Mouse (Mus musculus) inflammation-experienced regulatory T-cells (primary cell): Measurements from ENCODE around the gene Gm28036. TPM values are rescaled to one million over a fixed set of nuclear protein-coding genes. Genes with fewer than 3 reads are reported as not detected.

Experiments used
- polyA plus RNA-seq, 2 experiments: library from polyadenylated mRNA; unstranded; fragments of 100-300 nt; shearing (Covaris generic); gene quantifications; one replicate each; pipeline ENCODE4 v1.2.1; 2017

Gm28036 gene
- polyA plus RNA-seq: 10 to 100 TPM; 20.5 to 23.2 TPM

GRCm38 (mm10) chr2:156126992-156127391, at the start of gene Gm28036:
Gm28036 (minus strand) TSS chr2:156127092.

DNA sequence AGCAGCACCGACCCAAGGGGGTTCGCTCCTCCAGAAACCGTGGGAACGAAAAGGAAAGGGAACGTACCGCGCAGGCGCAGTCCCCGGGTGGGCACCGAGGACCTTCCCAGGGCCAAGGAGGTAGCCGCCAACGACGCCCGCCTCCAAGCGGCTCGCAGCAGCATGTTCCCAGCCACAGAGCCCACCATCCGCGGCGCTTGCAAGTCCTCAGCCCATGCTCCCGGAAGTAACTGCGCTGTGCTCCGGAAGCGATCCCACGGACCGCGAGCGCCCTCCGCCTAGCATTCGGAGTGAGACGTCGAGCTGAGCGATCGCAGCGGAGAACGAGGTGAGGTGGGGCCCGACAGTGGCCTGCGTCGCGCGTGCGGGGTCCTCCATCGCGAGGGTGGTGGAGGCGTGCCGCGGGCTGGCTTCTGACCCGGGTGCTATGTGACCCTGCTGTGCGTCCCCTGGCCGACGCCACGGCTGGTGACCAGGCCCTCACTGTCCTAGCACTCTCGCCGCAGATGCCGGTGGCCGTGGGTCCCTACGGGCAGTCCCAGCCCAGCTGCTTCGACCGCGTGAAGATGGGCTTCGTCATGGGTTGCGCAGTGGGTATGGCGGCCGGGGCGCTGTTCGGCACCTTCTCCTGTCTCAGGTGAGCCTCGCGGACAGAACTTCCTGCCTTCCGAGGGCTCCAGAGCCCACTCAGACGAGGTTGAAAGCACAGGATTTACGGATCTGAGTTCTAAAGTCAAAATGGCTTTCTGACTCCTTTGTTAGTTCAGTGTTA, 17.2 kb upstream of the Gm28036 start, which contains the start of the genes Romo1 and Nfs1:
Gene Romo1 (plus strand): TSS at position 87 of the 772 bp plus-strand sequence.
Gene Nfs1 (minus strand): TSS at position 234 of the 772 bp plus-strand sequence.

DNA sequence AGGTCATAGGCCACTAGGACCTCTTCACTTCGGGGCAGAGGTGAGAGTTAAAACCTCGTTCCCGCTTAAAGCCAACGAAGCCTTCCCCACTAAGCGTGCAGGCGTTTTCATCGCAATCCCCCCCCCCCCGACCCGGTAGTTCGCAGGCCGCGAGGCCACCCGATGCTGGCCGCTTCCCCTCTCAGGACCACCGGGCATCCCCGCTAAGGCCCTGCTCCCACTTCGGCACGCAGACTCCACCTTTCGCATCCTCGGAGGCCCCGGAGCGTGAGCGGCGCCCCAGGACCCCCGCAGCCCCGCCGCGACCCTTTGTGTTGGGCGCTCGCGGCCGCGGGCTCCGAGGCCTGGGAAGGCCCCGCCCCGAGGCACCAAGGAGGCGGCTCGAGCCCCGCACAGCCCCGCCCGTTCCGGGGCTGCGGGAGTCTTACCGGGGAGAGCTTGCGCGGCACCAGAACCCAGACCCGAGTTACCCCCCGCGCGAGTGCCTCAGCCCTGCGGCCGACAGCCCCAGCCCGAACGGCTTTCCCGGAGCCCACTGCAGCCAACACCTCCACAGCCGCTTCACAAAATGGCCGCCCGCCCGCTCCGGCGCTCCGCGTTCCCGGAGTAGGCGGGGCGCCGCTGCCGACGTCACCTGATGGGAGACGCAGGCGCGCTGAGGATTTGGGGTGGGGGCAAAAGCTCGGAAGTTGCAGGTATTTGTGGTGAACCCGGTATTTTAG, 15.4 kb downstream of the Gm28036 start, which contains the start of the genes Cpne1 and Rbm12:
Gene Cpne1 (minus strand): TSS at position 608 of the 722 bp plus-strand sequence.
Gene Rbm12 (minus strand): TSS at position 621 of the 722 bp plus-strand sequence.

GRCm38 (mm10) chr2:156065099-156066041, 61.5 kb downstream of the Gm28036 start, which contains the start of gene Spag4:
Spag4 (plus strand) TSS chr2:156065175.

GRCm38 (mm10) chr2:156052816-156053215, 74.1 kb downstream of the Gm28036 start, which contains the start of gene Fer1l4:
Fer1l4 (minus strand) TSS chr2:156052947.

Other genes with a start within 250 kb of the Gm28036 start
- 10 to 100 TPM; 38.5 to 64.3 TPM for gene Uqcc1, start 196.8 kb downstream of the Gm28036 start, polyA plus RNA-seq
- gene Gm15557, start 186.4 kb downstream of the Gm28036 start, polyA plus RNA-seq: under 1 TPM in 1 of 2 experiments, not detected in 1; 0.94 TPM
- under 1 TPM; 0.32 to 0.46 TPM for gene Gdf5, start 181.7 kb downstream of the Gm28036 start, polyA plus RNA-seq
- gene Cep250, start 170.6 kb downstream of the Gm28036 start, polyA plus RNA-seq: 10 to 100 TPM; 35.7 to 42.2 TPM
- gene 6430550D23Rik, start 119.1 kb downstream of the Gm28036 start, polyA plus RNA-seq: 1 to 10 TPM in 1 of 2 experiments, under 1 TPM in 1; 0.62 to 1.6 TPM
- 100 to 1,000 TPM; 145 to 152 TPM for gene Ergic3, start 119.0 kb downstream of the Gm28036 start, polyA plus RNA-seq
- gene Fer1l4, start 74.1 kb downstream of the Gm28036 start, polyA plus RNA-seq: 1 to 10 TPM in 1 of 2 experiments, not detected in 1; 1.2 TPM
- under 1 TPM in 1 of 2 experiments, not detected in 1; 0.70 TPM for gene Spag4, start 61.9 kb downstream of the Gm28036 start, polyA plus RNA-seq
- gene Cpne1, start 15.1 kb downstream of the Gm28036 start, polyA plus RNA-seq: 10 to 100 TPM; 73.9 to 85.8 TPM
- gene Rbm12, start 15.1 kb downstream of the Gm28036 start, polyA plus RNA-seq: 10 to 100 TPM; 32.2 to 41.8 TPM
- gene Romo1, start 16.9 kb upstream of the Gm28036 start, polyA plus RNA-seq: 100 to 1,000 TPM; 148 to 150 TPM
- 10 to 100 TPM; 38.1 to 57.6 TPM for gene Nfs1, start 17.1 kb upstream of the Gm28036 start, polyA plus RNA-seq
- gene Rbm39, start 53.1 kb upstream of the Gm28036 start, polyA plus RNA-seq: 1,000 to 10,000 TPM in 1 of 2 experiments, 100 to 1,000 TPM in 1; 900 to 1,062 TPM
- gene Phf20, start 69.4 kb upstream of the Gm28036 start, polyA plus RNA-seq: 10 to 100 TPM; 55.6 to 60.7 TPM
- gene Cnbd2, start 185.2 kb upstream of the Gm28036 start, polyA plus RNA-seq: 1 to 10 TPM; 4.1 to 5.4 TPM
- gene Scand1, start 185.6 kb upstream of the Gm28036 start, polyA plus RNA-seq: 100 to 1,000 TPM; 123 to 135 TPM